Mouse (Mus musculus) midbrain, postnatal 0 days (tissue): ENCODE results near the gene B3galt1. TPM values are rescaled to one million over a fixed set of nuclear protein-coding genes. Genes with fewer than 3 reads are reported as not detected.

Experiments used
- ATAC-seq: fragments of 200-750 bp; cut with Nextera tagmentation; 2 replicates; pipeline ENCODE4 v1.8.0; 2017; ENCODE audit warnings: moderate number of reproducible peaks, mild to moderate bottlenecking, moderate TSS enrichment, moderate library complexity; ENCODE audit not compliant: low FRiP score
- DNase-seq: peaks from one replicate; pipeline ENCODE4 v3.0.0-alpha.2; 2015; ENCODE audit warnings: low spot score
- H3K27ac ChIP-seq: fragments of 300-500 bp; sonication (generic); 2 replicates; pipeline ENCODE4 v1.5.1; 2014; ENCODE audit warnings: low read depth, mild to moderate bottlenecking, low read length, mixed read lengths
- H3K27me3 ChIP-seq: fragments of 300-500 bp; sonication (generic); 2 replicates; pipeline ENCODE4 v1.6.1; 2014; ENCODE audit warnings: low read length, control low read depth, mixed read lengths; ENCODE audit not compliant: insufficient read depth
- H3K36me3 ChIP-seq: fragments of 300-500 bp; sonication (generic); 2 replicates; pipeline ENCODE4 v1.6.1; 2014; ENCODE audit warnings: low read length, control low read depth, mixed read lengths; ENCODE audit not compliant: insufficient read depth
- H3K4me1 ChIP-seq: fragments of 300-500 bp; sonication (generic); 2 replicates; pipeline ENCODE4 v1.6.1; 2014; ENCODE audit warnings: mild to moderate bottlenecking, control low read depth, antibody characterized with exemption, low read length, mixed read lengths; ENCODE audit not compliant: insufficient read depth
- H3K4me2 ChIP-seq: fragments of 300-500 bp; sonication (generic); 2 replicates; pipeline ENCODE4 v1.6.1; 2014; ENCODE audit warnings: low read depth, mild to moderate bottlenecking, low read length, mixed read lengths; ENCODE audit not compliant: poor library complexity, severe bottlenecking
- H3K4me3 ChIP-seq: fragments of 300-500 bp; sonication (generic); 2 replicates; pipeline ENCODE4 v1.5.1; 2014; ENCODE audit warnings: low read depth, mild to moderate bottlenecking, low read length, moderate library complexity
- H3K9ac ChIP-seq: fragments of 300-500 bp; sonication (generic); replicated peaks from 2 replicates; pipeline ENCODE4 v1.6.1; 2014; ENCODE audit warnings: mild to moderate bottlenecking, low read length, moderate library complexity, mixed read lengths; ENCODE audit not compliant: poor library complexity, severe bottlenecking
- H3K9me3 ChIP-seq: fragments of 300-500 bp; sonication (generic); 2 replicates; pipeline ENCODE4 v1.6.1; 2016; ENCODE audit warnings: low read length, control low read depth
- CTCF ChIP-seq: IDR thresholded peaks from 2 replicates; pipeline ENCODE4 v1.5.1; 2016; ENCODE audit warnings: antibody characterized with exemption, mild to moderate bottlenecking
- WGBS: fragments of 180-500 bp; shearing (Covaris S2); extraction: QIAGEN DNeasy Blood & Tissue Kit; methylation state at CpG from one replicate; pipeline ENCODE4 v1.1.7; 2014; 5-methylcytosine and 5-hydroxymethylcytosine counted together
- polyA plus RNA-seq: library from polyadenylated mRNA; unstranded; fragments of >200 nt; fragmentation: Nextera tagmentation; extraction: Ambion mirVana; gene quantifications from 2 replicates; pipeline ENCODE4 v1.2.1, GENCODE M21; 2015
- total RNA-seq: library from RNA; depleted of rRNA; stranded (reverse); fragments of >200 nt; gene quantifications from 2 replicates; pipeline ENCODE4 v1.2.3, GENCODE M21; 2014; rRNA removed

Gene B3galt1
- total RNA-seq (18.0 and 23.1 TPM in 2 replicates), polyA plus RNA-seq (47.2 and 50.4 TPM in 2 replicates)

DNA sequence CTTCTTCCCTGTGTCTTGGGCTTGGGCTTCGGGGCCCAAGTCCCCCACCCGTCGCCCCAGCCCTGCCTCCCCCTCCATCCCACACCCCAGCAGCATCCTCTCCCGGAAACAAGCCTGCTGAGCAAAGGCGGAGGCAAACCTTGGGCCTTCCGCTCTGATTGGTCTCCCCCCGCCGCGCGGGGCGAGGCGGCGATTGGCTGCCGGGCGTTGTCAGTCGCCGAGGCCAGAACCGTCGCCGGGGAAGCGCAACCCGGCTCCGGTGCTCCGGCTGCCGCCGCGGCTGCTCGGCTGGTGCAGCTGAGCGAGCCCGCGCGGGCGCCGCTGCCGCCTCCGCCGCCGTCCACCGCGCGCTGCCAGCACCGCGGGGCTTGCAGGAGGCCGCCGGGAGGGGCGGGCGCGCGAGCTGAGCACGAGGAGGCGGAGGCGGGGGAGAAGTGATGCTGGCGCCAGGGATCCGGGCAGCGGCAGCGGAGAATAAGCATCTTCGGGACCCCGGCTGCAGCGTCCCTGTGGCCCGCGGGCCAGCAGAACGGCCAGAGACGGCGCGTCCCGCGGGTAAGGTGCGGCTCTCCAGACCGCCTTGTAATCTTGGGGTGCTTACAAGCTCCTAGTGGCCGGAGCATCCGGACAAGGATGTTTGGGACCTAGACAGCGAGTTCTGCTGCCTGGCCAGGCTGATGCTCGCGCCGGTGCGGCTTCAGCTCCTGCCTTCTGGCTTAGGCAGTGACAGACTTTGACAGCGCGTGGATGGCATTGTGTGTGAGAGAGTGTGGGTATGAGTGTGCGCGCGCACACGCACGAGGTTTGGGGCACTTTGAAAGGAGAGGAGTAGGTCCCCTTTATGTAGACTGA lies at the start of gene B3galt1:
Gene B3galt1, plus strand, starts transcription at position 392 of the 852 bp plus-strand sequence.
- Histone ChIP-seq H3K36me3 (no peaks in the 10 kb centered on the region), H3K4me2 (peak within 1 kb of the TSS; percentile 97), H3K9me3 (no peaks in the 10 kb centered on the region), H3K27me3 (no peaks in the 10 kb centered on the region), H3K9ac (peak within 1 kb of the TSS; percentile 84), H3K4me3 (peak within 1 kb of the TSS; percentile 85), H3K27ac (peak within 1 kb of the TSS; percentile 95), H3K4me1 (no peaks in the 10 kb centered on the region; the same call in 1 of the 2 replicates)
- DNase-seq (peak; percentile 97), ATAC-seq (peak; percentile 97)
- TF ChIP-seq CTCF = peak; percentile 14; the same call in 1 of the 2 replicates
- WGBS = under 1% methylated on average over 62 of the region's 83 CpGs

DNA sequence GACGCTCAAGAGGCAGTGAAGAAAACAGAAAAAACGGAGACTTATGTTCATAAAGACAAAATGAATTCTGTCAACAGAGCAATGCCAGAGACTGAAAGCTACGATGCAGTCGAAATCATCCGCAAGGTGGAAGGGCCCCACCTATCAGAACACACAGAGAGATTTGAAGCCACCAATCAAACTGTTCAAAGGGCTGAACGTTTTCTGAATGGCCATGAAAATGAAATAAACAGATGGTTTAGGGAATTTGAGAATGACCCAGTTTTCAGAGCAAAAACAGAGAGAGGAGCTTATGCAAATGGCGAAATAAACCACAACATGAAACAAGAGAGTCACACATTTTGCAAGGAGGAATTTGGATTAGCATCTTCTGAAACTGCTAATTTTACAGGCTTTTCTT lies 49.3 kb upstream of the B3galt1 start:
- 82% methylated on average over 7 of the region's 7 CpGs for WGBS
- ATAC-seq = no peak
- Histone ChIP-seq H3K9me3 (no peaks in the 10 kb centered on the region), H3K4me1 (no peaks in the 10 kb centered on the region), H3K9ac (no peak overlapping the region), H3K27ac (no peak overlapping the region), H3K4me2 (no peak overlapping the region), H3K36me3 (no peaks in the 10 kb centered on the region), H3K4me3 (no peak overlapping the region), H3K27me3 (no peaks in the 10 kb centered on the region)
- no peak for TF ChIP-seq CTCF
- DNase-seq = no peak

DNA sequence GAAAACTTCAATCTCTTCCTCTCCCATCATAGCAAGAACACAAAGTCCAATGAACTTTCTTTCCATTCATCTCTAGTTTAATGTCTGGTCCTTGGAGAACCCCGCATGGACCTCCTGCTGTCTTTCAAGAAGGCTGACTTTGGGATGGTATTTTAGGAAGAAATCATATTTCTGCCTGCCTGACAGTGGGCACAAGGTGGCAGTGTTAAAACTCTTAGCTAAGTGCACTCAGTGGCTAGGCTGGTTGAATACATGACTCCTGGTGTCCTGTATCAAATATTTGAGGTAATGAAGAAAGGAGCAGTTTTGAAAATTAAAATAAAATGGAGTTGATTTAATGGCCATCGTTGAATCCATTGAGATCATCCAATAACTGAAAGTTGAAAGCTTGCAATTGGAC lies 30.3 kb upstream of the B3galt1 start:
- no peak for ATAC-seq
- Histone ChIP-seq H3K4me1 (no peaks in the 10 kb centered on the region), H3K4me2 (no peak overlapping the region), H3K4me3 (no peak overlapping the region), H3K9me3 (no peaks in the 10 kb centered on the region), H3K27me3 (no peaks in the 10 kb centered on the region), H3K9ac (no peak overlapping the region), H3K27ac (no peak overlapping the region), H3K36me3 (no peaks in the 10 kb centered on the region)
- TF ChIP-seq CTCF = peak; percentile 37
- 92% methylated on average over 2 of the region's 2 CpGs for WGBS
- DNase-seq = no peak

DNA sequence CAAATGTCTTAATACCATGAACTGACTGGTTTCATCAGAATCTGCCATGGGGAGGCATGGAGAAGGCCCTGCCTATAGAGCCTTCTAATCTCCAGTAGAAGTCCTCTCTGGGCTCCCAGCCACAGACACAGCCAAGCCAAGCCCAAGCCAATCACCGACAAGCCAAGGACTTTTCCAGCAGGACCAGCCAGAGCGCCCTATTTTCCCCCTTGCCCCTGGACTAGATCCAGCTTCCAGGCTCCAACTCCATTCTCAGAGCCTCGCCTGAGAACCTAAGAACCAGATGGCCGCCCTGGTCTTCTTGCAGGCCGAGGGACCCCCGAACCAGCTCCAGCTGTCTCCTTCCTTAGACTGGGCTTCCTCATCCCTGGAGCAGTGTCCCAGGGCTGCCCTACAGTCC lies 26.2 kb upstream of the B3galt1 start:
- WGBS = 90% methylated on average over 6 of the region's 6 CpGs
- no peak overlapping the region for H3K9ac ChIP-seq

DNA sequence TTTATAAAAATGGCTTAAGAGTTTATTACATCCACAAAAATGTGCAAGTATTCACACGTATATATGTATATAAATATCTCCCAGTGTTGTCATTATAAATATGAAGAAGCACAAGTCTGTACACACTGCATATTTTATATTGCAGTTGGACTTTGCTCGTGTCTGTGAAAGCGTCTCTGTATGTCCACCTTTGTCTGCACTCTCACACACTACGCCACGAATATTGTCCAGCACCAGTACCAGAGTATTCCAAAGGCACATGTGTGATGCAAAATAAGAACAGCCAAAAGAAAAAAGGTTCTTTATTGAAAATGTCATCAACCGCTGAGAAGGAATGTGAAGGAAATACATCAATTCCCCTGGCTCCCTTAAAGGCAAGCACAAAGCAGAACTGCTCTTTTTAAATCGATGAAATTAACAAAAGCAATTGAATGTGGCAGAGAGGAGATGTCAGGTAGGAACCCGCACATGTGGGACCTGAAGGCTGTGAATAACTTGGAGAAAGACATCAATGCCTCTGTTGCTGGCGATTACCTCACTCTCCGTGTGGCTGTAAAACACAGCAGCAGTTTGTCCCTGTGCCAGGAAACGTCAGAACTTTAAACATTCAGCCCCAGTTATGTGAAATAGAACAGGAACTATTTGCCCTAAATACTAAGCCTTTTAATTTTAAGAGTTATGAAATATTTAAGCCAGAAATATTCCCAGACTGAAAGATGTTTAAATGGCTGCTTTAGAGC lies 23.5 kb upstream of the B3galt1 start:
- Histone ChIP-seq H3K9me3 (no peaks in the 10 kb centered on the region), H3K4me1 (0 out of 2 replicates have a peak, but pooled peaks cover 2% of the 10 kb centered on the region), H3K9ac (no peak overlapping the region), H3K4me3 (no peak overlapping the region), H3K36me3 (no peaks in the 10 kb centered on the region), H3K4me2 (peak overlapping the region; percentile 34; the same call in 1 of the 2 replicates), H3K27me3 (no peaks in the 10 kb centered on the region), H3K27ac (no peak overlapping the region)
- WGBS = 43% methylated on average over 11 of the region's 11 CpGs
- no peak for TF ChIP-seq CTCF
- ATAC-seq (no peak), DNase-seq (peak; percentile 23)

More for the DNA sequence above, 26.2 kb upstream of the B3galt1 start:
- H3K9me3 ChIP-seq = no peaks in the 10 kb centered on the region
- peak; percentile 6 for DNase-seq
- H3K4me1 ChIP-seq = 0 out of 2 replicates have a peak, but pooled peaks cover 2% of the 10 kb centered on the region
- H3K27me3 ChIP-seq = no peaks in the 10 kb centered on the region
- no peak overlapping the region for H3K4me2 ChIP-seq
- ATAC-seq = no peak
- no peaks in the 10 kb centered on the region for H3K36me3 ChIP-seq
- no peak overlapping the region for H3K4me3 ChIP-seq
- H3K27ac ChIP-seq = no peak overlapping the region
- TF ChIP-seq CTCF = no peak
